Mouse (Mus musculus) erythroblast, embryonic 14.5 days (primary cell): Measurements from ENCODE around the gene Tpm4.

Experiments
- GATA1 ChIP-seq: IDR thresholded peaks from 2 replicates; pipeline ENCODE4 v1.6.1; 2012; ENCODE audit warnings: low read length, inconsistent platforms, mixed read lengths
- TAL1 ChIP-seq: IDR thresholded peaks from 3 replicates; pipeline ENCODE4 v1.6.1; 2012; ENCODE audit warnings: low read length, inconsistent platforms, mixed read lengths

DNA sequence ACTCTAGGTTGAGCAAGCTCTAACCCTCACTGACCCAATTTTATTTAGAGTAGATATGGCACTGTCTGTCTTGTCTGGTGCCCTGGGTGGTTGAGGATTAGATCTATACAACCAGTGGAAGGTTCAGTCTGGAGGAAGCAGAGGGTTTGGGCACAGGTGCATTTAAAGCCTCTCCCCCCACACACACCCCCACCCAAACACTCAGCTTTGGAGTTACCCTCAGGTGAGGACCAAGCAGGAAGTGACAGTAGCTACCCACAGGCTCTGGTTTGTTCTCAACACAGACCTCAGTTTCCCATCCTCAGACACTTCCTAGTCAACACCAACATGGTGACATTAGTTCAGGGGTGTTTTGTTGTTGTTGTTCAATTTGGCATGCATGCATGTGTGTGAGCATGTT lies 28.0 kb downstream of the Tpm4 start:
- TF ChIP-seq GATA1 (no peak), TAL1 (no peak)
